Mouse (Mus musculus) lung, postnatal 0 days (tissue): ENCODE measurements at regions not wholly inside any gene's neighbourhood (a gene's known extent, or its start where the extent isn't known, plus 50 kb on each side); places are given as distances from the start of the nearest gene placed in this dataset.

Experiments used
- CTCF ChIP-seq: IDR thresholded peaks from 2 replicates; pipeline ENCODE4 v1.5.1; 2016; ENCODE audit warnings: antibody characterized with exemption, mild to moderate bottlenecking
- EP300 ChIP-seq: IDR thresholded peaks from 2 replicates; pipeline ENCODE4 v1.6.1; 2016; ENCODE audit warnings: antibody characterized with exemption, mild to moderate bottlenecking, control low read depth

- TF ChIP-seq EP300 (no peak), CTCF (no peak)
Measured at GRCm38 (mm10) chr8:109250551-109250950, 243.3 kb upstream of the Pmfbp1 start.
